Mouse (Mus musculus) forebrain, embryonic 14.5 days (tissue): ENCODE results near the gene Hoxc5. TPM values are rescaled to one million over a fixed set of nuclear protein-coding genes. Genes with fewer than 3 reads are reported as not detected.

Experiments
- ATAC-seq: fragments of 200-750 bp; cut with Nextera tagmentation; 2 replicates; pipeline ENCODE4 v1.8.0; 2017; ENCODE audit warnings: mild to moderate bottlenecking, moderate library complexity
- DNase-seq: peaks from one replicate; pipeline ENCODE4 v3.0.0-alpha.2; 2015; ENCODE audit warnings: low spot score
- H3K27ac ChIP-seq: fragments of 300-500 bp; sonication (generic); 2 replicates; pipeline ENCODE4 v1.5.1; 2014; ENCODE audit warnings: low read depth, mild to moderate bottlenecking, control low read depth, low read length, moderate library complexity
- H3K27me3 ChIP-seq: fragments of 300-500 bp; sonication (generic); replicated peaks from 2 replicates; pipeline ENCODE4 v1.6.1; 2014; ENCODE audit warnings: low read length, control low read depth, mixed read lengths; ENCODE audit not compliant: control insufficient read depth, insufficient read depth
- H3K36me3 ChIP-seq: fragments of 300-500 bp; sonication (generic); 2 replicates; pipeline ENCODE4 v1.6.1; 2014; ENCODE audit warnings: low read length, control low read depth; ENCODE audit not compliant: control insufficient read depth, insufficient read depth
- H3K4me1 ChIP-seq: fragments of 300-500 bp; sonication (generic); 2 replicates; pipeline ENCODE4 v1.6.1; 2014; ENCODE audit warnings: antibody characterized with exemption, low read length, control low read depth; ENCODE audit not compliant: control insufficient read depth, insufficient read depth
- H3K4me2 ChIP-seq: fragments of 300-500 bp; sonication (generic); 2 replicates; pipeline ENCODE4 v1.6.1; 2014; ENCODE audit warnings: mild to moderate bottlenecking, control low read depth, low read length
- H3K4me3 ChIP-seq: fragments of 300-500 bp; sonication (generic); 2 replicates; pipeline ENCODE4 v1.5.1; 2014; ENCODE audit warnings: low read depth, low read length, control low read depth
- H3K9ac ChIP-seq: fragments of 300-500 bp; sonication (generic); 2 replicates; pipeline ENCODE4 v1.6.1; 2014; ENCODE audit warnings: mild to moderate bottlenecking, low read length, control low read depth, moderate library complexity
- H3K9me3 ChIP-seq: fragments of 300-500 bp; sonication (generic); replicated peaks from 2 replicates; pipeline ENCODE4 v1.6.1; 2016; ENCODE audit warnings: low read length, control low read depth, mixed read lengths; ENCODE audit not compliant: control insufficient read depth
- WGBS: fragments of 180-500 bp; shearing (Covaris S2); extraction: QIAGEN DNeasy Blood & Tissue Kit; methylation state at CpG from one replicate; pipeline ENCODE4 v1.1.7; 2014; 5-methylcytosine and 5-hydroxymethylcytosine counted together
- polyA plus RNA-seq: library from polyadenylated mRNA; unstranded; fragments of >200 nt; fragmentation: Nextera tagmentation; extraction: Ambion mirVana; gene quantifications from 2 replicates; pipeline ENCODE4 v1.2.1, GENCODE M21; 2014

Hoxc5 gene
- polyA plus RNA-seq, 1 experiment from 2014 or later: not detected

GRCm38 (mm10) chr15:102981379-102982288, 14.4 kb downstream of the Hoxc5 start:
- peak; percentile 15; the same call in 1 of the 2 replicates for ATAC-seq
- peak overlapping the region; percentile 24 for H3K4me2 ChIP-seq
- H3K9me3 ChIP-seq: no peaks in the 10 kb centered on the region
- 0 out of 2 replicates have a peak, but pooled peaks cover 3% of the 10 kb centered on the region for H3K4me1 ChIP-seq
- no peaks in the 10 kb centered on the region for H3K36me3 ChIP-seq
- H3K27ac ChIP-seq: no peak overlapping the region
- peaks cover 97% of the 10 kb centered on the region for H3K27me3 ChIP-seq
- H3K9ac ChIP-seq: no peak overlapping the region
- WGBS: under 1% methylated on average over 87 of the region's 88 CpGs
- H3K4me3 ChIP-seq: peak overlapping the region; percentile 13; the same call in 1 of the 2 replicates
- DNase-seq: no peak

- Histone ChIP-seq H3K27ac (no peak overlapping the region), H3K9ac (no peak overlapping the region), H3K4me2 (no peak overlapping the region), H3K27me3 (peaks cover 98% of the 10 kb centered on the region), H3K9me3 (no peaks in the 10 kb centered on the region), H3K4me1 (0 out of 2 replicates have a peak, but pooled peaks cover 3% of the 10 kb centered on the region), H3K4me3 (no peak overlapping the region), H3K36me3 (no peaks in the 10 kb centered on the region)
- ATAC-seq (no peak), DNase-seq (no peak)
- WGBS: 1% methylated on average over 12 of the region's 12 CpGs
Observed at GRCm38 (mm10) chr15:102983716-102984115, 16.5 kb downstream of the Hoxc5 start.

DNA sequence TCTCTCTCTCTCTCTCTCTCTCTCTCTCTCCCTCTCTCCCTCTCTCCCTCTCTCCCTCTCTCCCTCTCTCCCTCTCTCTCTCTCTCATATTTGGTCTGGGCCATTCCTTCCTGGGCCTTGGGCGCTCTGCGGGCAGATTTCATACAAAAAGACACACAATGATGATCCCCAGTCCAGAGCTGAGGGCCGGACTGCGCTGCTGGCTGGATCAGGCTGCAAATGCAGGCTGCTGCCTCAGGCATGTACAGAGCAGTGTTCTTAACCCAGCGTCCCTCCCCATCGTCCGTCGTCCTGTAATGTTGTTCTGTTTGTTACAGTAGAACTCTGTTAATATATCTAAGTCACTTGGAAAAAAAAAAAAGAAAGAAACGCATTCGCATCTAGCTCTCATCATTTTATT, 17.3 kb downstream of the Hoxc5 start:
- ATAC-seq (no peak), DNase-seq (no peak)
- H3K4me3 ChIP-seq: no peak overlapping the region
- 0 out of 2 replicates have a peak, but pooled peaks cover 3% of the 10 kb centered on the region for H3K4me1 ChIP-seq
- H3K9me3 ChIP-seq: no peaks in the 10 kb centered on the region
- H3K36me3 ChIP-seq: no peaks in the 10 kb centered on the region
- WGBS: 1% methylated on average over 10 of the region's 10 CpGs
- no peak overlapping the region for H3K4me2 ChIP-seq
- H3K27ac ChIP-seq: no peak overlapping the region
- peaks cover 98% of the 10 kb centered on the region for H3K27me3 ChIP-seq
- no peak overlapping the region for H3K9ac ChIP-seq

DNA sequence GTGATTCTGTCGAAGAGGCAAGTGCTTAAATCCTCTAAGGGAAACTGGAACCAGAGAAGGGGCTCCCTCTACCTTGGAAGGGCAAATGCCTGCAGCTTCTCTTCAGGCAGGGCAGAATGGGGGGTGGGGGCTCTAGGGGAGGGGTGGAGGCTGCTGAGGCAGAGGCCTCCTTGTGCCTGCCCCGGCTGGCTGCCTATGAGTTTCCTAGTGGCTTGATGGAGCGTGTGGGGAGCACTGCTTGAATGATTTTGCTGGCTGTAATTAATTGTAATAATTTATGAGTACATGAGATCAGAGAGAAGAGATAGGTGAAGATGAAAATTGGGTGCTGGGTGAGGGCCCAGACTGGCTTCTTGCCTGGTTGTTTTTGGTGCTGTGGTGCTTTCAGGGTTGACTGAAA, 17.7 kb downstream of the Hoxc5 start:
- Histone ChIP-seq H3K9ac (no peak overlapping the region), H3K9me3 (no peaks in the 10 kb centered on the region), H3K27me3 (peaks cover 98% of the 10 kb centered on the region), H3K4me3 (no peak overlapping the region), H3K4me2 (no peak overlapping the region), H3K36me3 (no peaks in the 10 kb centered on the region), H3K27ac (no peak overlapping the region), H3K4me1 (0 out of 2 replicates have a peak, but pooled peaks cover 3% of the 10 kb centered on the region)
- WGBS: 6% methylated on average over 3 of the region's 3 CpGs
- ATAC-seq: no peak
- no peak for DNase-seq

DNA sequence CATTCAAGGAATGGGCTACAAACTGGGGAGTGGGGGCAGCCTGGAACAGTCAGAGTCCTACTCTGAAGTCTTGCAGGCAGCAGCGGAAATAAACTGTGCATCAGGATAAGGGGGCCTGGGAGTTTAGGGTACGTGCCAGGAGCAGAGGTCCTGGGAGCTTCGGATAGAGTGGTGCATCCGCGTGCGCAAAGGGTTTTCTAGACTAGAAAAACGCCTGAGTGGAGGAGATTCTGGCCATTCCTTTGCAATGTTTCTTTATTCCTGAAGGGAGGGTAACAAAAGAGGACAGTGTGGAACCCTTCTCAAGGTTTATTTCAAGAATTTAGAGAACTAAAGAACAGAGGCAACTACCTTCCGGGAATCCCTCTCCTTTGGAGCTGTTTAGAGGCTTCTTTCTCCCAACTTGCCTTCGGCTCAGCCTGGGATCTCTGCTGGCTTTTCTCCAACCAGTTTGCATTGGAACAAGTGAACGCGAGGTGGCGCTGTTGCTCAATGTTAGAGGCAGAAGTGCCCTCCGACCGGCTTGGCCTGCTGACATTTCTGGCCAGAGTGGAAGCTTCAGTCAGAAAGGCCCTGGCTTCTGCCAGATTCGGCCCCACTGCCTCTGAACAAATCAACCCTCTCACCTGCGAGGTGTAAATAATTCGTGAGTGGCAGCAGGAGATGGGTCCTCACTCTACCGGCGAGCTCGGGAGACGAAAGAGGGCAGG, 20.0 kb downstream of the Hoxc5 start:
- H3K9ac ChIP-seq: no peak overlapping the region
- H3K4me2 ChIP-seq: no peak overlapping the region
- H3K4me3 ChIP-seq: no peak overlapping the region
- WGBS: 3% methylated on average over 21 of the region's 21 CpGs
- no peaks in the 10 kb centered on the region for H3K36me3 ChIP-seq
- no peaks in the 10 kb centered on the region for H3K4me1 ChIP-seq
- no peaks in the 10 kb centered on the region for H3K9me3 ChIP-seq
- H3K27ac ChIP-seq: no peak overlapping the region
- DNase-seq (peak; percentile 92), ATAC-seq (peak; percentile 42; the same call in 1 of the 2 replicates)
- H3K27me3 ChIP-seq: peaks cover 98% of the 10 kb centered on the region

GRCm38 (mm10) chr15:102988078-102988477, 20.8 kb downstream of the Hoxc5 start:
- Histone ChIP-seq H3K4me3 (no peak overlapping the region), H3K27me3 (peaks cover 99% of the 10 kb centered on the region), H3K36me3 (no peaks in the 10 kb centered on the region), H3K9me3 (no peaks in the 10 kb centered on the region), H3K27ac (no peak overlapping the region), H3K9ac (no peak overlapping the region), H3K4me2 (no peak overlapping the region), H3K4me1 (no peaks in the 10 kb centered on the region)
- 15% methylated on average over 5 of the region's 5 CpGs for WGBS
- DNase-seq (no peak), ATAC-seq (no peak)

GRCm38 (mm10) chr15:102990461-102991397, 23.5 kb downstream of the Hoxc5 start, which contains the start of gene Hoxc8:
Hoxc8 (plus strand) TSS chr15:102990607.
- Histone ChIP-seq H3K4me2 (no peak within 1 kb of the TSS), H3K9me3 (no peaks in the 10 kb centered on the region), H3K27ac (no peak within 1 kb of the TSS), H3K9ac (no peak within 1 kb of the TSS), H3K36me3 (no peaks in the 10 kb centered on the region), H3K27me3 (peaks cover 95% of the 10 kb centered on the region), H3K4me3 (no peak within 1 kb of the TSS), H3K4me1 (no peaks in the 10 kb centered on the region)
- no peak for ATAC-seq
- WGBS: under 1% methylated on average over 67 of the region's 69 CpGs
- peak; percentile 46 for DNase-seq

GRCm38 (mm10) chr15:102991782-102992181, 24.5 kb downstream of the Hoxc5 start:
- no peak overlapping the region for H3K4me3 ChIP-seq
- no peak overlapping the region for H3K27ac ChIP-seq
- H3K27me3 ChIP-seq: peaks cover 95% of the 10 kb centered on the region
- DNase-seq (no peak), ATAC-seq (no peak)
- H3K9me3 ChIP-seq: no peaks in the 10 kb centered on the region
- no peak overlapping the region for H3K4me2 ChIP-seq
- H3K36me3 ChIP-seq: no peaks in the 10 kb centered on the region
- 3% methylated on average over 7 of the region's 7 CpGs for WGBS
- H3K9ac ChIP-seq: no peak overlapping the region
- no peaks in the 10 kb centered on the region for H3K4me1 ChIP-seq
